Mouse (Mus musculus) ovary, postnatal 36 days (tissue): ENCODE measurements at regions not wholly inside any gene's neighbourhood (a gene's known extent, or its start where the extent isn't known, plus 50 kb on each side); places are given as distances from the start of the nearest gene placed in this dataset.

Source experiments
- DNase-seq: peaks from one replicate; pipeline ENCODE4 v3.0.0; 2022; ENCODE audit warnings: low spot score, mixed read lengths

DNA sequence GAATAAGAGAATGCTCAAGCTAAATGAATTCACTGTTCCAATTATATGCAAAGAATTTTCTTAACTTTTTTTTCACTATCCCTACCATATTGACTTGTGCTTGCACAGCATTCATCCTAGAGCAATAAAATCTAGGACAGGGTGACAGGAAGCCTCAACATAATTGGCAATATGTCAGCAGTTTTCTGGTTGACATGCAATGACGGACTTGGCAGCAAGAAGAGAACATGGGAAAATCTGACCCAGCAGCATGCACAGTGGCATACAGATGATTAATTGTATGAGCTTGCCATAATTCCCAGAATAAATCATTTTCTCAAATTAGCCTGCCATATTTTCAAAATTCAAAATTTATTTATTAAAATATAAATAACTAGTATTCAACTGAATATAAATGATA is 152.7 kb downstream of the Amy2a5 start:
- DNase-seq, result no peak

DNA sequence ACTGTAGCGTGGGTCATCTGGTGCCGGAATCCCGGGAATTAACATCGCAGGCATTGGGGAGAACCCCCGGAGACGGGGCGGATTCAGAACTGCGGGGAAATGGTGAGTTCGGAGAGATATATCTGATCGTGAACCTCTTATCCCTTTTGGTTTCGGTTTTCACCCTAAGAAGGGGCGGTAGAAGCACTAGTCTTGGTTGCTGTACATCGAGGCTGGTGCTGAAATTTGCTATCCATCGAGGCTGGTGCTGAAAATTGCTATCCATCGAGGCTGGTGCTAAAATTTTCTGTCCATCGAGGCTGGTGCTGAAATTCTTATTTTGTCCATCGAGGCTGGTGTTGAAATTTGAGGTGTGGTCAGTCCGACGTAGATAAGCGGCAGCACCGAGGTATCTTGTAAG is 167.8 kb downstream of the Amy2a5 start:
- peak; percentile 7 for DNase-seq

DNA sequence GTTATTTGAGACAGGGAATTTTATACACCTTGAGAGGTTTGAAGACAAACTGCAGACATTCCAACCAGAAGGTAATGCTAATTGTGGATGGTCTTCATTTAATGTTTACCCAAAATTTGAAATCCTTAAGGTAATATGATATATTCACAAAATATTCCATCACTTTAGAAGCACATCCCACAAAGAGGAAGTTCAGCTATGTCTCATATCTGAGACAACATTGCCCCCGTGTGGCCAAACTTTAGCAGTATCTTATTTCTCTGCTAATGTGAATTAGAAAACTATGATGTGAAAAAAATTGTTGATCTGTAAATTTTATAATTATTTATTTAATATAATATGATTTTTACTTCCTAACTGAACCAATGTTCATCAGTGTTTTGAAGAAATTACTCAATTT is 177.9 kb downstream of the Amy2a5 start:
- no peak for DNase-seq
